ENCODE assay signal across 9 mouse cellular contexts in the genomic region with DNA sequence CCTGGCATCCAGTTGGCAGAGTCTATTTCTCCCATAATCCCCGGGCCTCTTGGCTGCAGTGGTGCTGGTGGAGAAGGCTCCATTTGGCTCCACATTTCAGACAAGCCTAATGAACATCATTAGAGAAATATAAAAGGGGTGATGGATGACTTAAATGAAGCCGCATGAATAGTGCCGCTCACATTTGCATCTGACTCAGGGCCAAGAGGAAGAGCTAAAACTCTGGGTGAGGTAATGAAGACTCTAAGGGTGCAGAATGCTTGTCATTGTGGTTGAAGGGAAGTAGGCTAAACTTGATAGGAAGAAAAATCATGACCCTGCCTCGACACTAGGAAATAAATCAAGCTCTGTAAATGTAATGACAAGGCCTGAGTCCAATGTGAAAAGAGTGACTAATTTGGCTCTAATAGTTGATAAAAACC.
A peak's percentile ranks its signal among the peaks of the same experiment; 100 is the strongest.
DNase-seq lines count a peak whose midpoint lies in the region; ATAC-seq and TF ChIP-seq lines count a peak whose summit lies in the region.
"Had no signal": no experiment of that assay in that cellular context is flagged by ENCODE, and none has a peak within 500 bp of the region (broad histone marks: within the 10 kb centered on the region; RNA-seq: fewer than 3 reads in every experiment).

No protein-coding gene starts in this region.

- TF ChIP-seq CTCF in C2C12 (IDR thresholded peaks at IDR 0.05; ENCODE audit: control insufficient read depth, insufficient read depth, insufficient read length) = no peak
- no peak for TF ChIP-seq CTCF in brain, embryonic 14.5 days (IDR thresholded peaks at IDR 0.05; ENCODE audit: borderline replicate concordance, extremely low read depth, insufficient read depth, insufficient read length)

- no peaks in the 10 kb centered on the region for H3K36me3 ChIP-seq in hindbrain, embryonic 11.5 days (ENCODE audit: control insufficient read depth, insufficient read depth, low read length)
- H3K36me3 ChIP-seq in hindbrain, embryonic 10.5 days = no peaks in the 10 kb centered on the region
- no peaks in the 10 kb centered on the region for H3K36me3 ChIP-seq in C2C12 (ENCODE audit: control insufficient read depth, insufficient read depth)
- H3K36me3 ChIP-seq in hindbrain, embryonic 16.5 days (ENCODE audit: control insufficient read depth, insufficient read depth, low read length) = no peaks in the 10 kb centered on the region
- H3K36me3 ChIP-seq: heart, embryonic 13.5 days had no signal

- no peaks in the 10 kb centered on the region for H3K79me2 ChIP-seq in C2C12 (ENCODE audit: control insufficient read depth, insufficient read depth)

- no peaks in the 10 kb centered on the region for H3K79me3 ChIP-seq in C2C12 (ENCODE audit: low read depth)

- TF ChIP-seq POLR2A in brain, embryonic 14.5 days (IDR thresholded peaks at IDR 0.05; ENCODE audit: borderline replicate concordance, extremely low read depth, insufficient read depth, insufficient read length, poor library complexity, severe bottlenecking) = no peak

- H3K27ac ChIP-seq in hindbrain, embryonic 11.5 days (ENCODE audit: low read depth, low read length) = no peak overlapping the region
- H3K27ac ChIP-seq in hindbrain, embryonic 10.5 days = no peak overlapping the region
- no peak overlapping the region for H3K27ac ChIP-seq in hindbrain, embryonic 16.5 days (ENCODE audit: low read depth, low read length)
- H3K27ac ChIP-seq: heart, embryonic 13.5 days had no signal

- H3K9ac ChIP-seq in hindbrain, embryonic 11.5 days (ENCODE audit: low read depth, low read length) = no peak overlapping the region
- H3K9ac ChIP-seq in hindbrain, embryonic 16.5 days (ENCODE audit: low read depth, low read length) = no peak overlapping the region
- H3K9ac ChIP-seq: heart, embryonic 13.5 days had no signal

- ATAC-seq in hindbrain, embryonic 11.5 days (ENCODE audit: low FRiP score) = 0 out of 2 replicates have a peak, but pooled peaks have one; percentile 27
- ATAC-seq in hindbrain, embryonic 16.5 days = peak; percentile 93

- no peak overlapping the region for H3K4me2 ChIP-seq in hindbrain, embryonic 11.5 days (replicated peaks; ENCODE audit: low read depth, low read length)
- no peak overlapping the region for H3K4me2 ChIP-seq in hindbrain, embryonic 16.5 days (ENCODE audit: low read length)
- H3K4me2 ChIP-seq: heart, embryonic 13.5 days had no signal

- no peaks in the 10 kb centered on the region for H3K4me1 ChIP-seq in hindbrain, embryonic 11.5 days (replicated peaks; ENCODE audit: control insufficient read depth, insufficient read depth, low read length)
- H3K4me1 ChIP-seq in hindbrain, embryonic 10.5 days (replicated peaks) = no peaks in the 10 kb centered on the region
- H3K4me1 ChIP-seq in hindbrain, embryonic 16.5 days (ENCODE audit: control insufficient read depth, insufficient read depth, low read depth, low read length) = no peaks in the 10 kb centered on the region
- H3K4me1 ChIP-seq: heart, embryonic 13.5 days had no signal

- no peaks in the 10 kb centered on the region for H3K9me3 ChIP-seq in hindbrain, embryonic 11.5 days (ENCODE audit: control insufficient read depth, low read length)
- H3K9me3 ChIP-seq in hindbrain, embryonic 10.5 days = no peaks in the 10 kb centered on the region
- no peaks in the 10 kb centered on the region for H3K9me3 ChIP-seq in hindbrain, embryonic 16.5 days (ENCODE audit: control insufficient read depth, low read length)
- H3K9me3 ChIP-seq: heart, embryonic 13.5 days had no signal

- no peak for DNase-seq in hindbrain, embryonic 11.5 days (ENCODE audit: low spot score)
- no peak for DNase-seq in hindbrain, embryonic 10.5 days (ENCODE audit: low spot score)
- peak; percentile 95 for DNase-seq in brain, embryonic 14.5 days (ENCODE audit: low read depth)
- no peak for DNase-seq in left cerebral cortex, adult 18-20 months (ENCODE audit: low spot score in 2 of 2)
- DNase-seq in left cerebral cortex, adult 8-10 months (ENCODE audit: low spot score in 2 of 2) = no peak
- DNase-seq: kidney, adult 9 months had no signal

- no peak overlapping the region for H3K4me3 ChIP-seq in hindbrain, embryonic 11.5 days (ENCODE audit: low read depth, low read length)
- H3K4me3 ChIP-seq in hindbrain, embryonic 10.5 days = no peak overlapping the region
- H3K4me3 ChIP-seq in C2C12 (ENCODE audit: insufficient read depth, poor library complexity, severe bottlenecking) = no peak overlapping the region
- no peak overlapping the region for H3K4me3 ChIP-seq in hindbrain, embryonic 16.5 days (ENCODE audit: low read length)
- H3K4me3 ChIP-seq: heart, embryonic 13.5 days had no signal

- no peaks in the 10 kb centered on the region for H3K27me3 ChIP-seq in hindbrain, embryonic 11.5 days (ENCODE audit: control insufficient read depth, insufficient read depth, low read length)
- H3K27me3 ChIP-seq in hindbrain, embryonic 10.5 days (ENCODE audit: insufficient read depth, poor library complexity, severe bottlenecking) = no peaks in the 10 kb centered on the region
- no peaks in the 10 kb centered on the region for H3K27me3 ChIP-seq in C2C12 (ENCODE audit: control insufficient read depth, insufficient read depth, insufficient read length)
- H3K27me3 ChIP-seq in hindbrain, embryonic 16.5 days (replicated peaks; ENCODE audit: control insufficient read depth, insufficient read depth, low read length) = no peaks in the 10 kb centered on the region
- H3K27me3 ChIP-seq: heart, embryonic 13.5 days had no signal

- H3ac ChIP-seq in C2C12 (ENCODE audit: control insufficient read depth, insufficient read length, low read depth) = no peak overlapping the region

- WGBS in hindbrain, embryonic 11.5 days = 56% methylated on average over 4 of the region's 4 CpGs
- WGBS in hindbrain, embryonic 10.5 days = 76% methylated on average over 4 of the region's 4 CpGs
- 38% methylated on average over 4 of the region's 4 CpGs for WGBS in hindbrain, embryonic 16.5 days

TF ChIP-seq in C2C12, 6 proteins besides CTCF, POLR2A, EP300 and RAD21:
- TF ChIP-seq FOSL1 (IDR thresholded peaks at IDR 0.05; ENCODE audit: insufficient read depth, low read length, poor library complexity, severe bottlenecking) = peak; percentile 77
- TF ChIP-seq MAX (IDR thresholded peaks at IDR 0.05) = peak; percentile 59
- no peak for TF ChIP-seq USF1 (IDR thresholded peaks at IDR 0.05; ENCODE audit: low read depth)
